Mouse (Mus musculus) adrenal gland, postnatal 36 days (tissue): ENCODE results near the gene Cep95. TPM values are rescaled to one million over a fixed set of nuclear protein-coding genes. Genes with fewer than 3 reads are reported as not detected.
"Not testable (repeated sequence)": the region's sequence is repeated elsewhere in the genome, so short reads cannot be mapped to it uniquely, and the experiment has no call there.

ENCODE experiments used
- DNase-seq, 2 experiments: peaks; one replicate each; pipeline ENCODE4 v3.0.0; 2021; ENCODE audit warnings: mixed read lengths in 1 of 2
- total RNA-seq, 2 experiments: library from RNA; stranded (reverse); gene quantifications; 2 replicates each; pipeline ENCODE4 v1.2.3; 2021

The Cep95 gene
- total RNA-seq, 2 experiments from 2014 or later, result 6.5 to 10.9 TPM

DNA sequence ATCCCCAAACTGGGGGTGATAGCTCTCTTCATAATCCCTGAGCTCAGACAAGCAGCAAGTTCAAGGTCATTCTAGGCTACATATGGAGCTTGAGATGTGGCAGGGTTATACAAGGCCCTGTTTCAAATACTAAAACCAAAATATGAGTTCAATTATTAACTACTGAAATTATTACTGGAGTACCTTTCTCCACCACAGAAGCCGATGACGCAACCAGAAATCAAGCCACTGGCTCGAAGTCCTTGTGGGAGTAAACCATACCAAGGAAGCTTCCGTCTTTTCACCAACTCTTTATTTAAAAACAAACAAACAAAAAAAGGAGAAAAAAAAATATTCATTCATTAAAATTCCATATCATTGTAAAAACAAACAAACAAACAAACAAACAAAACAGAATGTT lies 12.1 kb upstream of the Cep95 start:
- no peak for DNase-seq

DNA sequence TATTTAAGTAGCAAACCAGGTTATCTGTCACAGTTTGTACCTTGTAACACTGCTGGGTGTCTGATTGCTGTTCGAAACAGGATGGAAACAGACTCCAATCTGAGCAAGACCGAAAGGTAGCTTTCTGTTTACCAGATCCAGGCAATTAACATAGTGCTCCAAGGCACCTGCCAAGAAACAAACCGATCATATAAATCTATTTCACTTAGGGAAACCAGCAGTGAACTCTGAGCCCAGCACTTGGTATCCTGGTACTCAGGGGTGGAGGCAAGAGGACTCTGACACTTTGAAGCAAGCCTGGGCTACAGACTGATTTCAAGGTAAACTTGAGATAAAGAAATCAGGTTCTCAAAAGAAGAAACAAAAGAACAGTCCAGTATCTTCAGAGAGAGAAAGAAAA lies 11.7 kb upstream of the Cep95 start:
- no peak for DNase-seq

DNA sequence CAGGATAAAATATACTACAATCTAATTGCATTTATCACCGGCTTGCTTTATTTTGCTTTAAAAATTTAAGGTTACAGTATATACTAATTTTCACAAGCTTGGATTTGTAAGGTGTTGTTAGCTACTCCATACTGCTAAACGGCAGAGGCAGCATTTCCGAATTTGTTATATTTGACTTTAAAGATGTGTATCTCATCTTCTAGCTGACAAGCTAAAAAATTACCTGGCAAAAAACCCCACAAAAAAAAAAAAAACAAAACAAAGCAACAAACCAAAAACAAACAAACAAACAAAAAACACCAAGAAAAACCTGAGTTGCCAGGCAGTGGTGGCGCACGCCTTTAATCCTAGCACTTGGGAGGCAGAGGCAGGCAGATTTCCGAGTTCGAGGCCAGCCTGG lies 10.9 kb upstream of the Cep95 start:
- DNase-seq, result no peak

DNA sequence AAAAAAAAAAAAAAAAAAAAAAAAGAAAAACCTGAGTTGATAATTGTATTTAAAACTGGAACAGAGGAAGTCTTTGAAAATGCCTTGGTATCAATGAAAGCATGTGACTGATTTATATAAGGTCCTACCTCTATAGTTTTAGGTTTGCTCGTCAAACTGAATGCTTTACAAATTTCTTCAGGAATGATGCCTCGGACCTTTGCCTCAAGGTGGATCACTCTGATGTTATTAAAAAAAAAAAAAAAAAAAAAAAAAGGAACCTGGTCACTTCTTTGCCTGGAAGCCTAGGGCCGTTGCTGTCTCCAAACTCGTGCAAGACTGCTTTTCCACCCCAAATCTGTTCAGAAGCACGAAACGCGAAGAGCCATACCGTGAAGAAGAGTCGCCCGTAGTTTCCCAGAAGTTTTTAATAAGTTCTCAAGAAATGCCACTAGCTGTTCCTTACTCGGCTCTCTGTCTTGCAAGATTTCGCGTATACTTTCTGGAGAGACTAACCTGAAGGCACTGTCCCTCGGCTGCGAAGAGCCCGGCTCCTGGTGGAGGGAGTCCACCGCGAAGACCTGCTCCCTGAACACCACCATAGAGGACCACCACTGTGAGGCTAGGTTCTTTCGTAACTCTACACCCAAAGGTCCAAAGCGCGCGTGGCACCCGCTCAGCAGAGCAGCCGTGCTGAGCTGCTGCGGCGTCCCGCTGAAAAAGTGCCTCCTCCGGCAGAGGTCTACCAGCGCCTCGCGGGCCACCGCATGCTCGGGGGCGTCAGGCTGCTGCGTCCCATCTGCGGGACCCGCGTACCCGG lies 10.3 kb upstream of the Cep95 start:
- no peak for DNase-seq

DNA sequence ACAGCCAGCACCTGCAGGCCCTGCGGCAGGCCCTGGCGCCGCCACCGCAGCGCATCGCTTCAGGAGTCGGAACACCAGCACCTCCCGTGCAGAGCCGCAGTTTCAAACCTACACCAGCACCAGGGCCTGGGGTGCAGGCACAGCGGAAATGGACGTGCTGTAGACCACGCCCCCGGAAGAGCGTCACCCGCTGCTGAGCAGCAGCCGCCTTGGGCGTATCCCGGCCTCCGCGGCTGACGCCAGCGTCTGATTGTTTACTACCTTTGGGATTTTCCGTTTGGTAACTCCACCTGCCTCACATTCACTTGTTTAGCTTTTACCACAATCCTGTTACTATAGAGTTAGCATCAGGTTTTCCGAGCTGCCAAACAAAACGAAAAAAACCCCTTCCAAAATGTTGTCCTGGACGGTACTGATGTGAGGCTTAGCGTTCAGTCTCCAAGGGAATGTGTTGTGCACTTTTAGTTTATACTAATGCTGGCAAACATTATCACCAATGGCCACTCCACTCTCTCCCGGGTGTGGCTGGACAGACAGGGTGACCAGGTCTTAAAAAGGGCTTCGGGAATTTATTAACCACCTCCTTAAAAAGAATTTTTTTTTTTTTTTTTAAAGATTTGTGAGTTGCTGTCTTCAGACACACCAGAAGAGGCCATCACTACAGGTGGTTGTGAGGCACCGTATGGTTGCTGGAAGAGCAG lies 9.5 kb upstream of the Cep95 start, which contains the start of gene Polg2:
TSS of gene Polg2 (minus strand) at position 150 of the 701 bp plus-strand sequence.
- peak; percentile 94 to 95 for DNase-seq

DNA sequence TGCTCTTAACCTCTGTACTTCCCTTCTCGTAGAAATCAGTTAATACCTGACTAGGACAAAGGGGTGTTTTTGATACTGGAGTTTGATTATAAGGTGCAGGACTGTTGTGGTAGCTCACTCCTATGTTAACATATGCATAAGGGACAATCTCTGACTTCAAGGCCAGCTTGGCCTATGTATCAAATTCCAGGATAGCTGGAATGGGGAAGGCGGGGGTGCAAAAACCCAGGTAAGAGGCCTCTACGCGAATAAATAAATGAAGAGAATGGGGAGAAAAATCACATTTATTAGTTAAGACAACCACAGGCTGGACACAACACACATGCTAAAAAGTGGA lies 9.0 kb upstream of the Cep95 start:
- DNase-seq, result no peak

DNA sequence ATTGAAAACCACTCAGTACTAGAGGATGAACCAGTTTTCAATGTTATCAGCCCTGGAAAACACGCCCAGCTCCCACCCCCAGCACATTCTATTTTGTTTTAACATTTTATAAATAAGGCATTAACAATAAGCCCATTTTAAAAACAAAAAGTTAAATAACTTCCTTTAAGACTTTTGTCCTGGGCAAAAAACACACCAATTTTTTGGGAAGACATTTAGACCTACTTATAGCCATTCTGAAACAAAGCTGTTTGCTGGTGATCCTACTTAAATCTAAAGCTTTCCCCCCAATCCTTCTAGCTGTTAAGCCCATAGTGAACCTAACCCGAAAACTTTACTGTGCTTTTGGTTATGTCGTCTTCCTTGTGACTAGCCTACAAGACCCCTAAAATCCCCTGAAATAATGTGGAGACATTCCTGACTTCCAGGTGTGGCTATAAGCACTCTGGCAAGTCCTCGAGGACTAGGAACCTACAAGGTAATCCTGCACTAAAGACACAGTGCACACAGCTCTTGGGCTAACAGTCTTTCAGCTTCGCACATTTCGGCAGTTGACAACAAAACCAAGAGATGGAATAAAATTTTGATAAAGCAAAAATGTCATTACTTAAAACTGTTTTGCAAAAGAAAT lies 8.3 kb upstream of the Cep95 start:
- no peak for DNase-seq

DNA sequence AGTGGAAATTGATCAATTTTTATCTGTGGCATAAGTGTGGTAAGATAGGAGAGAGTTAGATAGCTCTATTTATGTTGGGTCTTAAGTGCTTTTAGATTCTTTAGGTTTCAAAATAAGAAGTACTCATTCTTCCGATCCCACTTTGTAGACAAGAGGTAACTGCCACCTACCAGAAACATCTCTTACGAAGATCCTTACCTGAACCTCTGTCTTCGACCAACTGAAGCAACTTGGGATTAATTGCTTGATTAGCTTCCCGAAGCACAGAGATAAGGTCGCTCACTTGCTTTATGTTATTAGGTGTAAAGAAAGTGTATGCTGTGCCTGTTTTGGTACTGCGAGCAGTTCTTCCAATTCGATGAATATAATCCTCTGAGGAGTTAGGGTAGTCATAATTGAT lies 6.8 kb upstream of the Cep95 start:
- not testable (repeated sequence) for DNase-seq

DNA sequence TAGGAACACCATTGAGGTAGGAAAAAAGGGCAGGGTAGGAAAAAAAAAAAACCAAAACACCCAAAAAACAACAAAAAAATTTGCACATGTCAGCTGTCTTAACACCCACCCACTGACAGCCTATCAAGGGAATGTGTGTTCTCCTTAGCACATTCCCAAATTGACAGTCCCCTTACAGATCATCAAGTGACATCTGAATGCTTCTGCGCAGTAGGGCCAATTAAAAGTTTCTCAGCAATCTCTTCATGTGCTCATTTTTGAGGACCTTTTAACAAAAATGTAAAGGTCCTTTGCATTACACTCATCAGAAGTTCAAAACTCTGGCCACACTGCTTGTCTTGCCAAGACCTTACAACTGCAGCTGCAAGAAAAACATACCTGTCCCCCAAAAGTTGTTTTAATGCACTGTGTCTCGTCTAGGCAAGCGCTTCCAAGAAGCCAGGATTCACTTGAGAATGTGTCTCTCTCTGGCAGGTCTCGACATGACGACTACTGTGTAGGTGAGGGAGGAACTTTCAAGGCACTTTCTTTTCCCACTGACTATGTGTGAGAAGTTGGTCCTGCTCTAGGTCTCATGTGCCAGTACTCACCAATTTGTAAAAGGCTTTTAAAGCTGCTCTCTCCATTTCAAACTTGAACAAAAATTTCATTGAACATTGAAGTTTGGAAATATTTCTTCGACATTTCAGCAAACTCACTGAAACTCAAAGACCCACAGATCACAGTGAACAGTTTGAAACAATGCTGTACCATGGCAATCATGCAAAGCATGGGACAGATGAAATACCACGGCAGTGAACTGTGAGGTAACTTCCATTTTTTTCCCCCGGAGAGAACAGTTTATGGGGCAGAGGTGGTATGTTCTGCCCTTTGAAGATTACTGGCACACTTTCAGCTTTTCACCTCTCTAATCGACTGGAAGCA lies 5.9 kb upstream of the Cep95 start:
- DNase-seq, result no peak

DNA sequence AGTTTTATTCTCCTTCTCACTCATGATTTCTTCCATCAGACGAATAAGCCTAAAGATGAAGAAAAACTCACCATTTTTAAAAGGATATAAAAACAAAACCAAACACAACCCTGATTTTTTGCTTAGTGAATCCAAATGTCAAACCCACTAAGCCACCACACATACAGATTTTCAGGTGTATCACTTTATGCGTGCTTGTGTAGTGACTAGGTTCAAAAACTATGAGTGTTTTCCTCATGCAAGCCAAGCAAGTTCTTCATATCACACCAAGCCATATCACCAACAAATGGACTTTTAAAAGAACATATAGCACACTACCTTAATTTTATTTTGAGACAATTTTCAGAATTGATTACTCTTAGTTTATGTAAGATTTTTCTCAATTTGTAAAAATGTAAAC lies 4.6 kb upstream of the Cep95 start:
- no peak for DNase-seq

DNA sequence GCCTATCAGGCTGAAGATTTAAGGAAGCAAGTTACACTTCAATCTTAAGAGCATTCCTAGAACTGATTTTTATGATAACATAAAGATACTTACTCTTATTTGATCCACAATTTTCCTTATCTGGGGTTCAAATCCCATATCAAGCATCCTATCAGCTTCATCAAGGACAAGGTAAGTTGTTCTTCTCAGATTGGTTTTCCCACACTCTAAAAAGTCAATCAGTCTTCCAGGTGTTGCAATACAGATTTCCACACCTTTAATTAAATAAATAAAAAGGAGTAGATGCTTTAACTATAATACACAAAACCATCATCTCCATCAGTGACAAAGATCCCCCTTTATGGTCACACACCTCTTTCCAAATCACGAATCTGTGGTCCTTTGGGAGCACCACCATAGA lies 4.0 kb upstream of the Cep95 start:
- no peak for DNase-seq

DNA sequence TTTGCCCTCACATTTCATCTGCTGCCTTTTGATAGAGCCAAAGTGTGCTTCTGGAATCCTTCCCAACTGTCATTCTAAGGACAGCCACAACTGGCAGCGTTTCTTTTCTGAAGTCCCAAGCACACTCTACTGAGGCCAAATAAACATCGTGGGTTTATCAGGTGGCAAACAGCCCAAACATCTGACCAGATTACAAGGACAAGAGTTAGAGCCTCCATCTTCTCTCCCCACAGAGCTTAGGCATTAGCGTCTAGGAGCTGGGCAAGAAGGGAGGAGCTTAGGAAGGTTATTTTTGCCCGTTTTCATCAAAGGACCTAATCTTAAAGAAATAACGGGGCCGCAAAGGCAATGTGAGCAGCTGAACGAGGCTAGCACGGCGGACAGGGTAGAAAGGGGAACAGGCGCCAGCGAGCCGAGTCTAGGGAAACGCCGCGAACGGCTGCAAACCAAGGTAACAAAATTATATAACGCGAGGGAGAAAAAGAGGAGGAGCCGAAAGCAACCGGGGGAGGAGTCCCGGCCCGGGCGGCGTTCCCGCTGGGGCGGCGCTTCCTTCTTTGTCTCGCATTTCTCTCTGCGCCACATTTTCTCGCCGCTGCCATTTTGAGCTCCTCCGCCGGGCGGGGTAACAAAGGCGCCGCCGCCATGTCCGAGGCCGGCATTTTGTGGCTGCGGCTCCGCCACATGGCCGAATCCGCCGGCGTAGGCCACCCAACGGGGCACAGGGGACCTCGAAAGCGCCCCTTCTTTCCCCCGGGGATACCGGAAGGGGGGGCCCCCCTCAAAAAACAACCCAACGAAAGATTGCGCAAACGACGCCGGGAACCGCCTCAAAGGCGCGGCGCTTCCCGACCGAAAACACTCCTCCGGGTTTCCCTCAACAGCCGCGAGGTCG lies 1.7 kb upstream of the Cep95 start:
- DNase-seq, result peak; percentile 92 to 94

DNA sequence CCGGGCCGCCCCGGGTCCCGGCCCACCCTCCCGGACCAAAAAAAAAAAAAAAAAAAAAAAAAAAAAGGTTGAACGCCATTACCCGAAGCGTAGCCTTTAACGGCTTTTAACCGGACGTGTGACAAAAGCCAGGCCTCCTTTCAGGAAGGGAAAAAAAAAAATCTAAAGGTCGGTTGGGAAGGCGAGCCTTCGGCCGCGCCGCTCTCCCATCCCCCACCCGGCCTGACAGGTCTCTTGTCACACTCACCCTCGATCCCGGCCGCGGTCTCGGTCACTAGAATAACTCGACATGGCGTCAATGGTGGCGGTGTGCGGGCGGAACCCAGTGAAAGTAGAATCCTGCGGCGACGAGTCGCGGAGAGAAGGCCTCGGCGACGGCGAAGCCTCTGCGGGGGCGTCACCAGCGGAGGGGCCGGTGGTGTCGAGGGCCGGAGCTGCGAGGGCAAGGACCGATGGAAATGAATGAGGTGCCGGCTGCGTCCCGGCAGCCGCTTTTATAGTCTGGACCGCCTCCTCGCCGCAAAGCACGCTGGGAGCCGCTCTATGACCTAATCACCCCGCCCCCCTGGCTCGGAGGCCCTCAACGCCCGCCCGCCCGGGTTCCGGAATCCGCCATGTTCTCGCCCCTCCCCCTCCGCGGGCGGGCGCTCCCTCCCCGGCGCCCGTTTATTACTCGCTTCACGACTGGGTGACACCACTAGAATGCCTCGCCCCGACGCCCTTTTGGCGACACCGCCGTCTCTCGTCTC lies 852 bp upstream of the Cep95 start:
- DNase-seq, result peak; percentile 99 to 100

DNA sequence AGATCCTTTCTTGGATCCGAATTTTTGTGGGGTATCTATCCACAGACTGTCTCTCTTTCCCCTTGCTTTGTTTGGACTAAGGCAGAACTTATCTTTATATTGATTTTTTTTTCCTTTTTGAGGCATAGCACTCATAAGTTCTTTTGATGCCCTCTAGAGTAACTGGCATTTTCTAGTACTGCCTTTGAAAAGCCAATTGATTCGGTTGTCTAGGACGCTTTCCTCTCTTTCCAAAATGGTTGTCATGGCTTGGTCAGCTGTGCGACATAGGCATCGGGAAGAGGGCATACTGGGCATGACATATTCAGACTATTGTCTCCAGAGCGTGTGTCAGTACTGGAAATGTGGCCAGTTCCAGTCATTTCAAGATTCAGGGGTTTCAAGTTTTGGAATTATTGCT lies 597 bp downstream of the Cep95 start:
- DNase-seq, result peak in 1 of 2 experiments; percentile 18

DNA sequence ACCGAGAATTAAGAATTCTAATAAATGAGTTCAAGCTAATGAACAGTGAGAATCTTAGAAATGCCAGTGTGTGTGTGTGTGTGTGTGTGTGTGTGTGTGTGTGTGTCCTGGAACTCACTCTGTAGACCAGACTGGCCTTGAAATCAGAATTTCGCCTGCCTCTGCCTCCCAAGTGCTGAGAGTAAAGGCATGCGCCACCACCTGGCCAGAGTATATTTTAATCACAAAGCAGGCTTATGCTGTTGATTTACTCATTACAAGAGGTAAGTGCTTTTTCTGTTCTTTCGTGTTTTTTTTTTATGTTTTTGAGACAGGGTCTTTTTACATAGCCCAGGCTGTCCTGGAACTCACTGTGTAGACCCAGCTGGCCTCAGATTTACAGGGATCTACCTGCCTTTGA lies 4.8 kb downstream of the Cep95 start:
- no peak for DNase-seq

DNA sequence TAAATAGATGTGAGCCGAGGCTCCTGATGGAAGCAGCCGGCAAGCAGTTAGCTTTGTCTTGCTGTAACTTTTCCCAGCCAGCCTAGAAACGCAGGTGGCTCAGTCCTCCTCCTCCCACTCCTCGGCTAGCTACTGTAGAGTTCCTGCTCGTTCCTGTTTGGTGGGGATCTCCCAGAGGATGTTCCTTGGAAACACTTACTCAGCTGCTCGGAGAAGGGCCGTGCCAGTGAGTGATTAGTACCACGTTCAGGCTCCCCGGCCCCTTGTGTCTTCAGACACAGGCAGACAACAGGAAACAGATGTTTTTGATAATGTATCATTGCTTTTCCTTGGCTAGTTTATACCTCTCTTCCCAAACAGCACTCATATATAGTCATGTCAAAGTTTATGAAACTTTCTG lies 6.6 kb downstream of the Cep95 start:
- DNase-seq, result no peak

DNA sequence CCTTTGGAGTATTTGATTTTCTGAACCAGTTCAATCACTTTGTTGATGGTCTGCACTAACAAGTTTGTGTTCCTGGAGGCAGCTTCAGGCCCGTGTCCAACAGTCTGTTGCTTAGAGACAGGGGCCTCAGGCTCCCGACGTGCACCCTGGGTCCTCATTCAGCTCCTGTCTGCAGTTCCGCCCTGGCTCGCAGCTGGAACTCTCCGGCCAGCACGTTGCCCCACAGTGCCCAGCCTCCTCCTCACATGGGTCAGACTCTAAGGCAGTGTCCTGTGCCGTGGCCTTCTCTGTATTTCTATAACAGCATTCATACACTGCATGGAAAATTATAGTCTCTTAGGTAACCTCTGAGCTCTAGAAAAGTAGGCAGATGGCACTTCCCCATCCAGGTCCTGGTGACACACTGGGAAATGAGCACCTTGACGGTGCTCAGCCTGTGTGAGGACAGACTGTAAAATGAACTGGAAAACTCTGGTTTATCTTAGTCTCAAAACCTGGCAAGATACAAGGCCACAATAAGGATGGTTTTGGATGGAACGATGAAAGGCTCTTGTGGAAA lies 13.1 kb downstream of the Cep95 start:
- DNase-seq, result no peak

DNA sequence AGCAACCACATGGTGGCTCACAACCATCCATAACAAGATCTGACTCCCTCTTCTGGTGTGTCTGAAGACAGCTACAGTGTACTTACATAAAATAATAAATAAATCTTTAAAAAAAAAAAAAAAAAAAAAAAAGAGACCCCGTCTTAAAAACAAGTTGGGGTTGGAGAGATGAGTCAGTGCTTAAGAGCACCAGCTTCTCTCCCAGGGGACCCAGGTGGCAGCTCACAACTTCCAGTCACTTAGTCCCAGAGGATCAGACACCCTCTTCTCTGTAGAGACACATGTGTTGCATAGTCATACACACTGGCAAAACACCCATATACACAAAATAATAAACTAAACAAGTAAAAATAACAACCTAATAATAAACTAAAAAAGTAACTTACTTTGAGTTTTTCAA lies 18.4 kb downstream of the Cep95 start:
- DNase-seq, result not testable (repeated sequence)

DNA sequence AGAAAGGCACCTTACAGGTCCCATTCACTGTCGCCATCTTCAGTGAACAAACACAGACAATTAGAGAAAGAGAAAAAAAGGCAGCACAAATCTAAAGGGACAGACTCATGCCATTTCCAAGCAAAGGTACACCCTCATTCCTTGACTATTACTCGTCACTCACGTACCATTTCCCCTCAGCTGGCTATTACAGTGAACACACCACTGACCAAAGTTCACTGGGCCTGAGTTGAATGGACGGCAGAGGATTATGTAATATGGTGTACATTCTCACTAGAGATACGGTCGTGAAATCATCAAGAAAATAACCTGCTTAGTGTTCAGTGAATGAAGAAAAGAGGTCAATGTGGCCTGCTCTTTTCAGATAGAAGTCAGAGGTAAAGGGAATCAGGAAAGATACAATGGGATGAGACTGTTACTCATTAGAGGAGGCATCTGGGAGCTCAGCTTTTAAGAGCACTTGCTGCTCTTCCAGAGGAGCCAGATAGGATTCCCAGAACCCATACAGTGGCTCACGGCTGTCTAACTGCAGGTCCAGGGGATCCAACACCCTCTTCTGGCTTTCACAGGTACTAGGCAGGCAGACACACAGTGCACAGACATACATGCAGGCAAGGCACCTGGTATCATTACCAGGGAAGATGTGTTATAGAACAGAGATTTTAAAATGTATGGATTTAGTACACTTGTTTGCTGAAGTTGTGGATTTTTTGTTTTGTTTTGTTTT lies 23.5 kb downstream of the Cep95 start:
- DNase-seq, result no peak
